Mouse (Mus musculus): ENCODE measurements around the gene Wwc2. TPM values are rescaled to one million over a fixed set of nuclear protein-coding genes. Genes with fewer than 3 reads are reported as not detected.

The Wwc2 gene
- polyA plus RNA-seq, 1 experiment from 2014 or later = 8.0 TPM

- no peak for ATAC-seq (ENCODE audit: insufficient read depth, low FRiP score)
- no peak overlapping the region for H3K27ac ChIP-seq (ENCODE audit: low read length)
- no peak overlapping the region for H3K4me3 ChIP-seq (replicated peaks; ENCODE audit: low read length)
- peaks cover 6% of the 10 kb centered on the region; the same call in 1 of the 2 replicates for H3K9me3 ChIP-seq (replicated peaks; ENCODE audit: control insufficient read depth, low read length)
- no peaks in the 10 kb centered on the region for H3K27me3 ChIP-seq (ENCODE audit: control insufficient read depth, insufficient read depth, low read length)
- no peak overlapping the region for H3K4me2 ChIP-seq (ENCODE audit: low read depth, low read length)
- H3K4me1 ChIP-seq (ENCODE audit: control insufficient read depth, insufficient read depth, low read length) = no peaks in the 10 kb centered on the region
- 88% methylated on average over 9 of the region's 9 CpGs for WGBS
- H3K9ac ChIP-seq (ENCODE audit: low read length) = no peak overlapping the region
- H3K36me3 ChIP-seq (ENCODE audit: control insufficient read depth, insufficient read depth, low read length) = no peaks in the 10 kb centered on the region
Observed at GRCm38 (mm10) chr8:47906142-47906541, 84.6 kb downstream of the Wwc2 start.

GRCm38 (mm10) chr8:47905256-47905655 is 85.5 kb downstream of the Wwc2 start:
- no peak overlapping the region for H3K9ac ChIP-seq (ENCODE audit: low read length)
- H3K4me3 ChIP-seq (replicated peaks; ENCODE audit: low read length) = no peak overlapping the region
- no peaks in the 10 kb centered on the region for H3K4me1 ChIP-seq (ENCODE audit: control insufficient read depth, insufficient read depth, low read length)
- no peak overlapping the region for H3K4me2 ChIP-seq (ENCODE audit: low read depth, low read length)
- no peak overlapping the region for H3K27ac ChIP-seq (ENCODE audit: low read length)
- ATAC-seq (ENCODE audit: insufficient read depth, low FRiP score) = no peak
- peaks cover 6% of the 10 kb centered on the region; the same call in 1 of the 2 replicates for H3K9me3 ChIP-seq (replicated peaks; ENCODE audit: control insufficient read depth, low read length)
- H3K36me3 ChIP-seq (ENCODE audit: control insufficient read depth, insufficient read depth, low read length) = no peaks in the 10 kb centered on the region
- H3K27me3 ChIP-seq (ENCODE audit: control insufficient read depth, insufficient read depth, low read length) = no peaks in the 10 kb centered on the region
- WGBS = 88% methylated on average over 7 of the region's 7 CpGs

- H3K4me1 ChIP-seq (ENCODE audit: control insufficient read depth, insufficient read depth, low read length) = no peaks in the 10 kb centered on the region
- H3K4me3 ChIP-seq (replicated peaks; ENCODE audit: low read length) = no peak overlapping the region
- no peak overlapping the region for H3K9ac ChIP-seq (ENCODE audit: low read length)
- H3K9me3 ChIP-seq (replicated peaks; ENCODE audit: control insufficient read depth, low read length) = no peaks in the 10 kb centered on the region
- H3K36me3 ChIP-seq (ENCODE audit: control insufficient read depth, insufficient read depth, low read length) = no peaks in the 10 kb centered on the region
- no peak overlapping the region for H3K4me2 ChIP-seq (ENCODE audit: low read depth, low read length)
- 77% methylated on average over 7 of the region's 7 CpGs for WGBS
- no peak for ATAC-seq (ENCODE audit: insufficient read depth, low FRiP score)
- H3K27me3 ChIP-seq (ENCODE audit: control insufficient read depth, insufficient read depth, low read length) = no peaks in the 10 kb centered on the region
- no peak overlapping the region for H3K27ac ChIP-seq (ENCODE audit: low read length)
Observed at GRCm38 (mm10) chr8:47904004-47904403, 86.7 kb downstream of the Wwc2 start.

GRCm38 (mm10) chr8:47902704-47903103 is 88.0 kb downstream of the Wwc2 start:
- no peak overlapping the region for H3K9ac ChIP-seq (ENCODE audit: low read length)
- H3K4me3 ChIP-seq (replicated peaks; ENCODE audit: low read length) = no peak overlapping the region
- no peak overlapping the region for H3K4me2 ChIP-seq (ENCODE audit: low read depth, low read length)
- H3K36me3 ChIP-seq (ENCODE audit: control insufficient read depth, insufficient read depth, low read length) = no peaks in the 10 kb centered on the region
- H3K27ac ChIP-seq (ENCODE audit: low read length) = no peak overlapping the region
- WGBS = 86% methylated on average over 3 of the region's 3 CpGs
- H3K9me3 ChIP-seq (replicated peaks; ENCODE audit: control insufficient read depth, low read length) = no peaks in the 10 kb centered on the region
- ATAC-seq (ENCODE audit: insufficient read depth, low FRiP score) = no peak
- H3K27me3 ChIP-seq (ENCODE audit: control insufficient read depth, insufficient read depth, low read length) = no peaks in the 10 kb centered on the region
- no peaks in the 10 kb centered on the region for H3K4me1 ChIP-seq (ENCODE audit: control insufficient read depth, insufficient read depth, low read length)

GRCm38 (mm10) chr8:47900361-47900760 is 90.4 kb downstream of the Wwc2 start:
- ATAC-seq (ENCODE audit: insufficient read depth, low FRiP score) = no peak
- Histone ChIP-seq H3K27me3 (ENCODE audit: control insufficient read depth, insufficient read depth, low read length) (no peaks in the 10 kb centered on the region), H3K27ac (ENCODE audit: low read length) (no peak overlapping the region), H3K36me3 (ENCODE audit: control insufficient read depth, insufficient read depth, low read length) (no peaks in the 10 kb centered on the region), H3K4me1 (ENCODE audit: control insufficient read depth, insufficient read depth, low read length) (no peaks in the 10 kb centered on the region), H3K4me2 (ENCODE audit: low read depth, low read length) (no peak overlapping the region), H3K4me3 (replicated peaks; ENCODE audit: low read length) (no peak overlapping the region), H3K9me3 (replicated peaks; ENCODE audit: control insufficient read depth, low read length) (no peaks in the 10 kb centered on the region), H3K9ac (ENCODE audit: low read length) (no peak overlapping the region)
- 87% methylated on average over 9 of the region's 9 CpGs for WGBS

GRCm38 (mm10) chr8:47899891-47900290 is 90.8 kb downstream of the Wwc2 start:
- Histone ChIP-seq H3K4me3 (replicated peaks; ENCODE audit: low read length) (no peak overlapping the region), H3K9me3 (replicated peaks; ENCODE audit: control insufficient read depth, low read length) (no peaks in the 10 kb centered on the region), H3K36me3 (ENCODE audit: control insufficient read depth, insufficient read depth, low read length) (no peaks in the 10 kb centered on the region), H3K4me1 (ENCODE audit: control insufficient read depth, insufficient read depth, low read length) (no peaks in the 10 kb centered on the region), H3K27me3 (ENCODE audit: control insufficient read depth, insufficient read depth, low read length) (no peaks in the 10 kb centered on the region), H3K4me2 (ENCODE audit: low read depth, low read length) (no peak overlapping the region), H3K9ac (ENCODE audit: low read length) (no peak overlapping the region), H3K27ac (ENCODE audit: low read length) (no peak overlapping the region)
- 97% methylated on average over 3 of the region's 3 CpGs for WGBS
- no peak for ATAC-seq (ENCODE audit: insufficient read depth, low FRiP score)

- ATAC-seq (ENCODE audit: insufficient read depth, low FRiP score) = no peak
- no peaks in the 10 kb centered on the region for H3K9me3 ChIP-seq (replicated peaks; ENCODE audit: control insufficient read depth, low read length)
- H3K9ac ChIP-seq (ENCODE audit: low read length) = no peak overlapping the region
- no peak overlapping the region for H3K27ac ChIP-seq (ENCODE audit: low read length)
- H3K4me1 ChIP-seq (ENCODE audit: control insufficient read depth, insufficient read depth, low read length) = no peaks in the 10 kb centered on the region
- H3K4me3 ChIP-seq (replicated peaks; ENCODE audit: low read length) = no peak overlapping the region
- no peaks in the 10 kb centered on the region for H3K27me3 ChIP-seq (ENCODE audit: control insufficient read depth, insufficient read depth, low read length)
- 86% methylated on average over 3 of the region's 3 CpGs for WGBS
- no peaks in the 10 kb centered on the region for H3K36me3 ChIP-seq (ENCODE audit: control insufficient read depth, insufficient read depth, low read length)
- H3K4me2 ChIP-seq (ENCODE audit: low read depth, low read length) = no peak overlapping the region
Observed at GRCm38 (mm10) chr8:47892419-47892818, 98.3 kb downstream of the Wwc2 start.

GRCm38 (mm10) chr8:47891641-47892040 is 99.1 kb downstream of the Wwc2 start:
- no peak overlapping the region for H3K27ac ChIP-seq (ENCODE audit: low read length)
- H3K4me3 ChIP-seq (replicated peaks; ENCODE audit: low read length) = no peak overlapping the region
- ATAC-seq (ENCODE audit: insufficient read depth, low FRiP score) = no peak
- no peaks in the 10 kb centered on the region for H3K36me3 ChIP-seq (ENCODE audit: control insufficient read depth, insufficient read depth, low read length)
- H3K4me1 ChIP-seq (ENCODE audit: control insufficient read depth, insufficient read depth, low read length) = no peaks in the 10 kb centered on the region
- no peak overlapping the region for H3K4me2 ChIP-seq (ENCODE audit: low read depth, low read length)
- 78% methylated on average over 13 of the region's 13 CpGs for WGBS
- no peaks in the 10 kb centered on the region for H3K27me3 ChIP-seq (ENCODE audit: control insufficient read depth, insufficient read depth, low read length)
- H3K9me3 ChIP-seq (replicated peaks; ENCODE audit: control insufficient read depth, low read length) = no peaks in the 10 kb centered on the region
- H3K9ac ChIP-seq (ENCODE audit: low read length) = no peak overlapping the region

- Histone ChIP-seq H3K27ac (ENCODE audit: low read length) (no peak overlapping the region), H3K4me1 (ENCODE audit: control insufficient read depth, insufficient read depth, low read length) (no peaks in the 10 kb centered on the region), H3K9me3 (replicated peaks; ENCODE audit: control insufficient read depth, low read length) (no peaks in the 10 kb centered on the region), H3K9ac (ENCODE audit: low read length) (no peak overlapping the region), H3K27me3 (ENCODE audit: control insufficient read depth, insufficient read depth, low read length) (no peaks in the 10 kb centered on the region), H3K4me2 (ENCODE audit: low read depth, low read length) (no peak overlapping the region), H3K36me3 (ENCODE audit: control insufficient read depth, insufficient read depth, low read length) (no peaks in the 10 kb centered on the region), H3K4me3 (replicated peaks; ENCODE audit: low read length) (no peak overlapping the region)
- WGBS = 79% methylated on average over 13 of the region's 13 CpGs
- no peak for ATAC-seq (ENCODE audit: insufficient read depth, low FRiP score)
Observed at GRCm38 (mm10) chr8:47890814-47891210, 99.9 kb downstream of the Wwc2 start.

Data from stomach, embryonic 16.5 days (tissue).